Mouse (Mus musculus) small intestine, adult 2 months (tissue): ENCODE data around the gene 1700016H13Rik.
A peak's percentile ranks its signal among the peaks of the same experiment; 100 is the strongest.

Source experiments
- CTCF ChIP-seq: fragments of 200-500 bp; IDR thresholded peaks from 2 replicates; pipeline ENCODE4 v1.5.1; 2012; ENCODE audit warnings: low read depth, mild to moderate bottlenecking, control low read depth, inconsistent platforms, low read length, moderate library complexity, mixed read lengths; ENCODE audit not compliant: insufficient replicate concordance, insufficient read length; ENCODE audit errors: extremely low read depth
- POLR2A ChIP-seq: fragments of 200-500 bp; IDR thresholded peaks from 2 replicates; pipeline ENCODE4 v1.6.1; 2012; ENCODE audit warnings: low read depth, mild to moderate bottlenecking, control low read depth, inconsistent platforms, low read length, moderate library complexity

GRCm38 (mm10) chr5:103680381-103680780, 24.6 kb upstream of the 1700016H13Rik start:
- peak; percentile 87; the same call in 1 of the 2 replicates for TF ChIP-seq CTCF
- no peak for TF ChIP-seq POLR2A
